8 mouse cellular contexts compared by ENCODE assay signal in genomic region chr8:105217926-105218522, GRCm38 (mm10). TPM values are rescaled to one million over a fixed set of nuclear protein-coding genes. Genes with fewer than 3 reads are reported as not detected.
DNase-seq lines count a peak whose midpoint lies in the region.

No protein-coding gene starts in this region.

- peak; percentile 80 for DNase-seq in cerebellum, adult 9-10 months
- DNase-seq in cerebellum, adult 11-12 months = no peak
- peak; percentile 10 to 62 for DNase-seq in left cerebral cortex, postnatal 25 days (ENCODE audit: low spot score in 2 of 2)
- DNase-seq in left cerebral cortex, postnatal 4 days = no peak
- peak; percentile 71 for DNase-seq in brain, adult 2 months (ENCODE audit: low read depth, low spot score)
- peak; percentile 84 for DNase-seq in induced T-regulatory cell, adult 2 months (ENCODE audit: low read depth)
- peak; percentile 23 for DNase-seq in skeletal muscle tissue, adult 2 months (ENCODE audit: low read depth, low spot score)
- no peak for DNase-seq in urinary bladder, adult 18-20 months (ENCODE audit: low spot score in 2 of 2)

- intact Hi-C loops in left cerebral cortex, postnatal 25 days (cut with DNase I) = loop anchor here (2.0 to 10.0 kb wide), 6 partner anchors 61 to 563 kb away; partner anchors contain the start of gene Ces2f
- intact Hi-C loops in left cerebral cortex, postnatal 4 days (cut with DNase I) = loop anchor here (10.0 kb wide), 1 partner anchor 93 kb away; no protein-coding TSS in a partner anchor

RNA-seq across cellular contexts. Expression of gene D230025D16Rik, which starts 6.9 kb away (rescaled TPM):
- 10 to 100 TPM; 37.6 to 38.1 TPM for total RNA-seq in left cerebral cortex, postnatal 25 days (2021)
- total RNA-seq in left cerebral cortex, postnatal 4 days (2021) = 10 to 100 TPM; 30.9 to 33.0 TPM

RNA-seq across cellular contexts. Expression of gene B3gnt9, which starts 36.9 kb away (rescaled TPM):
- 1 to 10 TPM; 2.1 to 2.4 TPM for total RNA-seq in left cerebral cortex, postnatal 25 days (2021)
- 1 to 10 TPM; 4.2 to 4.7 TPM for total RNA-seq in left cerebral cortex, postnatal 4 days (2021)

RNA-seq across cellular contexts. Expression of gene Tradd, which starts 46.4 kb away (rescaled TPM):
- 1 to 10 TPM; 5.5 to 5.7 TPM for total RNA-seq in left cerebral cortex, postnatal 25 days (2021)
- 10 to 100 TPM in 1 of 2 experiments, 1 to 10 TPM in 1; 9.2 to 11.1 TPM for total RNA-seq in left cerebral cortex, postnatal 4 days (2021)

RNA-seq across cellular contexts. Expression of gene Fbxl8, which starts 46.4 kb away (rescaled TPM):
- under 1 TPM; 0.57 to 0.85 TPM for total RNA-seq in left cerebral cortex, postnatal 25 days (2021)
- under 1 TPM; 0.60 to 0.84 TPM for total RNA-seq in left cerebral cortex, postnatal 4 days (2021)

RNA-seq across cellular contexts. Expression of gene Cbfb, which starts 47.5 kb away (rescaled TPM):
- 10 to 100 TPM; 20.3 to 22.1 TPM for total RNA-seq in left cerebral cortex, postnatal 25 days (2021)
- total RNA-seq in left cerebral cortex, postnatal 4 days (2021) = 10 to 100 TPM; 39.0 to 47.0 TPM

Comparison
In these comparisons a context has a peak if more than half of its experiments do, and no peak if none do; other contexts are left out.
1. DNase-seq: peak in cerebellum, adult 9-10 months (single experiment), left cerebral cortex, postnatal 25 days (2 of 2), brain, adult 2 months (single experiment), induced T-regulatory cell, adult 2 months (single experiment) and skeletal muscle tissue, adult 2 months (single experiment); none in cerebellum, adult 11-12 months (single experiment), left cerebral cortex, postnatal 4 days (single experiment) and urinary bladder, adult 18-20 months (0 of 2).